Mouse (Mus musculus) frontal cortex, adult (tissue): ENCODE measurements at regions not wholly inside any gene's neighbourhood (a gene's known extent, or its start where the extent isn't known, plus 50 kb on each side); places are given as distances from the start of the nearest gene placed in this dataset.

ENCODE experiments used
- ATAC-seq: cut with Nextera tagmentation; 2 replicates; pipeline ENCODE4 v1.9.2; 2017; ENCODE audit warnings: mild to moderate bottlenecking, moderate library complexity, mixed read lengths; ENCODE audit not compliant: low TSS enrichment

- peak; percentile 72; the same call in 1 of the 2 replicates for ATAC-seq
These were observed 60.9 kb upstream of the Acyp2 start for GRCm38 (mm10) chr11:30710266-30710665.

- ATAC-seq: no peak
These were observed 50.7 kb upstream of the Psme4 start for GRCm38 (mm10) chr11:30720803-30721202.
